Mouse (Mus musculus) liver, embryonic 14.5 days (tissue): ENCODE data around the gene Zfp644.

Experiments
- CTCF ChIP-seq: IDR thresholded peaks from 2 replicates; pipeline ENCODE4 v1.5.1; 2016; ENCODE audit warnings: antibody characterized with exemption, low read depth, control low read depth
- EP300 ChIP-seq: IDR thresholded peaks from 2 replicates; pipeline ENCODE4 v1.6.1; 2016; ENCODE audit warnings: antibody characterized with exemption, low read depth

DNA sequence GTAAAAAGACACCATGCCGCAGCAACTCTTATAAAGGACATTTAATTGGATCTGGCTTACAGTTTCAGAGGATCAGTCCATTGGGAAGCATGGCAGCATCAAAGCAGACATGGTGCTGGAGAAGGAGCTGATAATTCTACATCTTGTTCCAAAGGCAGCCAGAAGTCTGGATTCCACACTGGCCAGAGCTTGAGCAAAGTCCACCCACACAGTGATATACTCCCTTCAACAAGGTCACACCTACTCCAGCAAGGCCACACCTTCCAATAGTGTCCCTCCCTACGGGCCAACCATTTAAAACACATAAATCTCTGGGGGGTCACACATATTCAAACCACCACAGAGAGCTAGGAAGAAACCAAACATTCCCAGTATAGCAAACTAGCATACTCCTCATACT lies 84.9 kb downstream of the Zfp644 start:
- TF ChIP-seq CTCF (no peak), EP300 (no peak)
